Mouse (Mus musculus): Measurements from ENCODE around the gene Arid5b.

GRCm38 (mm10) chr10:68256134-68256533, 22.4 kb downstream of the Arid5b start:
- TF ChIP-seq CTCF (IDR thresholded peaks at IDR 0.05; ENCODE audit: low read depth) (no peak), EP300 (IDR thresholded peaks at IDR 0.05; ENCODE audit: low read depth) (no peak)

Data from liver, postnatal 0 days (tissue).